25 mouse cellular contexts compared by ENCODE assay signal in genomic region chr1:87315894-87316293, GRCm38 (mm10). TPM values are rescaled to one million over a fixed set of nuclear protein-coding genes. Genes with fewer than 3 reads are reported as not detected.
DNase-seq lines count a peak whose midpoint lies in the region; ATAC-seq and TF ChIP-seq lines count a peak whose summit lies in the region.
"Had no signal": no experiment of that assay in that cellular context is flagged by ENCODE, and none has a peak within 500 bp of the region (broad histone marks: within the 10 kb centered on the region; RNA-seq: fewer than 3 reads in every experiment).

No protein-coding gene starts in this region.

- no peak for ATAC-seq in liver, embryonic 12.5 days
- ATAC-seq in hindbrain, embryonic 13.5 days (ENCODE audit: low FRiP score) = no peak
- ATAC-seq: CD4-positive, CD25-positive, alpha-beta regulatory T cell, adult 4 months; forebrain, embryonic 13.5 days; hindbrain, postnatal 0 days; midbrain, embryonic 16.5 days had no signal

- H3K4me3 ChIP-seq in C2C12 (ENCODE audit: insufficient read depth, poor library complexity, severe bottlenecking) = no peak overlapping the region
- H3K4me3 ChIP-seq in liver, embryonic 12.5 days = no peak overlapping the region
- H3K4me3 ChIP-seq in hindbrain, embryonic 13.5 days = no peak overlapping the region
- H3K4me3 ChIP-seq: erythroblast, embryonic 14.5 days; forebrain, embryonic 13.5 days; heart, embryonic 10.5 days; heart, embryonic 15.5 days; intestine, embryonic 15.5 days; liver, embryonic 15.5 days had no signal

- WGBS in liver, embryonic 12.5 days (ENCODE audit: insufficient replicate concordance) = 35% methylated on average over 2 of the region's 2 CpGs
- 79% methylated on average over 2 of the region's 2 CpGs for WGBS in hindbrain, embryonic 13.5 days

- peaks cover 10% of the 10 kb centered on the region for H3K9me3 ChIP-seq in liver, embryonic 12.5 days (replicated peaks)
- peaks cover 21% of the 10 kb centered on the region for H3K9me3 ChIP-seq in hindbrain, embryonic 13.5 days
- H3K9me3 ChIP-seq: intestine, embryonic 15.5 days; liver, embryonic 15.5 days had no signal

- DNase-seq in heart, adult 11 months = peak; percentile 56
- DNase-seq in heart, adult 18-20 months = no peak
- DNase-seq in NIH3T3 (ENCODE audit: low read depth) = peak; percentile 68
- DNase-seq in lung, postnatal 4 days = no peak
- DNase-seq: cerebellum, adult 18-20 months; gastrocnemius, postnatal 10 days; right cerebral cortex, postnatal 25 days; thymus, postnatal 14 days had no signal

- H3K4me1 ChIP-seq in liver, embryonic 12.5 days = no peaks in the 10 kb centered on the region
- no peaks in the 10 kb centered on the region for H3K4me1 ChIP-seq in hindbrain, embryonic 13.5 days (replicated peaks)
- H3K4me1 ChIP-seq: heart, embryonic 10.5 days; liver, embryonic 15.5 days had no signal

- no peak overlapping the region for H3ac ChIP-seq in C2C12 (ENCODE audit: control insufficient read depth, insufficient read length, low read depth)

- H3K27ac ChIP-seq in liver, embryonic 12.5 days = no peak overlapping the region
- no peak overlapping the region for H3K27ac ChIP-seq in hindbrain, embryonic 13.5 days
- H3K27ac ChIP-seq: forebrain, embryonic 13.5 days; heart, embryonic 10.5 days; heart, embryonic 15.5 days; hindbrain, postnatal 0 days; intestine, embryonic 15.5 days; liver, embryonic 15.5 days had no signal

- no peak overlapping the region for H3K4me2 ChIP-seq in liver, embryonic 12.5 days
- no peak overlapping the region for H3K4me2 ChIP-seq in hindbrain, embryonic 13.5 days
- H3K4me2 ChIP-seq: forebrain, embryonic 13.5 days; heart, embryonic 15.5 days; intestine, embryonic 15.5 days; liver, embryonic 15.5 days; lung, embryonic 14.5 days; midbrain, embryonic 11.5 days had no signal

- H3K9ac ChIP-seq in liver, embryonic 12.5 days = no peak overlapping the region
- no peak overlapping the region for H3K9ac ChIP-seq in hindbrain, embryonic 13.5 days
- H3K9ac ChIP-seq: forebrain, embryonic 13.5 days; heart, embryonic 15.5 days; intestine, embryonic 15.5 days; liver, embryonic 15.5 days; lung, embryonic 14.5 days had no signal

- H3K36me3 ChIP-seq in C2C12 (ENCODE audit: control insufficient read depth, insufficient read depth) = no peaks in the 10 kb centered on the region
- H3K36me3 ChIP-seq in liver, embryonic 12.5 days = no peaks in the 10 kb centered on the region
- H3K36me3 ChIP-seq in hindbrain, embryonic 13.5 days = peaks cover under 1% of the 10 kb centered on the region; the same call in 1 of the 2 replicates
- H3K36me3 ChIP-seq: heart, embryonic 10.5 days; heart, embryonic 15.5 days; intestine, embryonic 15.5 days; liver, embryonic 15.5 days had no signal

- TF ChIP-seq CTCF in C2C12 (IDR thresholded peaks at IDR 0.05; ENCODE audit: control insufficient read depth, insufficient read depth, insufficient read length) = no peak

- no peaks in the 10 kb centered on the region for H3K79me2 ChIP-seq in C2C12 (ENCODE audit: control insufficient read depth, insufficient read depth)

- no peaks in the 10 kb centered on the region for H3K79me3 ChIP-seq in C2C12 (ENCODE audit: low read depth)

- H3K27me3 ChIP-seq in C2C12 (ENCODE audit: control insufficient read depth, insufficient read depth, insufficient read length) = no peaks in the 10 kb centered on the region
- no peaks in the 10 kb centered on the region for H3K27me3 ChIP-seq in liver, embryonic 12.5 days (replicated peaks)
- H3K27me3 ChIP-seq in hindbrain, embryonic 13.5 days = no peaks in the 10 kb centered on the region
- H3K27me3 ChIP-seq: forebrain, embryonic 13.5 days; heart, embryonic 15.5 days; intestine, embryonic 15.5 days; liver, embryonic 15.5 days had no signal

TF ChIP-seq in C2C12, 6 proteins besides CTCF, POLR2A, EP300 and RAD21:
- TF ChIP-seq USF1 (IDR thresholded peaks at IDR 0.05; ENCODE audit: low read depth) (no peak), MYOG (IDR thresholded peaks at IDR 0.05; ENCODE audit: control insufficient read depth, extremely low read depth, insufficient read length) (no peak), CEBPB (IDR thresholded peaks at IDR 0.05; ENCODE audit: low read depth) (no peak), MAX (IDR thresholded peaks at IDR 0.05) (no peak), MYOD1 (IDR thresholded peaks at IDR 0.05; ENCODE audit: control insufficient read depth, insufficient read length, low read depth) (peak; percentile 39), FOSL1 (IDR thresholded peaks at IDR 0.05; ENCODE audit: insufficient read depth, low read length, poor library complexity, severe bottlenecking) (peak; percentile 41)

RNA-seq across cellular contexts. Expression of gene Gigyf2, which starts 10.9 kb away (rescaled TPM):
- 10 to 100 TPM; 40.8 to 46.3 TPM for total RNA-seq in heart, adult 18-20 months (2021)
- 14.4 TPM for polyA plus RNA-seq in C2C12 (2012; fragmentation: generic; extraction: Trizol)
- polyA plus RNA-seq in liver, embryonic 12.5 days (2016; fragmentation: Nextera tagmentation; extraction: Ambion mirVana) = 25.4 and 27.8 TPM in 2 replicates
- polyA plus RNA-seq in hindbrain, embryonic 13.5 days (2015; fragmentation: Nextera tagmentation; extraction: Ambion mirVana) = 75.2 and 79.7 TPM in 2 replicates

RNA-seq across cellular contexts. Expression of gene Efhd1, which starts 51.7 kb away (rescaled TPM):
- total RNA-seq in heart, adult 18-20 months (2021) = 1 to 10 TPM; 4.4 to 4.8 TPM
- polyA plus RNA-seq in C2C12 (2012; fragmentation: generic; extraction: Trizol) = 0.25 TPM
- not detected in 2 replicates for polyA plus RNA-seq in liver, embryonic 12.5 days (2016; fragmentation: Nextera tagmentation; extraction: Ambion mirVana)
- polyA plus RNA-seq in hindbrain, embryonic 13.5 days (2015; fragmentation: Nextera tagmentation; extraction: Ambion mirVana) = 1.3 and 1.5 TPM in 2 replicates
- total RNA-seq: common myeloid progenitor, adult 5-6 weeks; megakaryocyte progenitor cell, adult 5-6 weeks; neutrophil, adult 5-6 weeks had no signal
- polyA plus RNA-seq: erythroblast, embryonic 14.5 days; lung, embryonic 14.5 days had no signal

Comparison
In these comparisons a context has a peak if more than half of its experiments do, and no peak if none do; other contexts are left out.
1. DNase-seq: peak in heart, adult 11 months (single experiment) and NIH3T3 (single experiment); none in heart, adult 18-20 months (0 of 2) and lung, postnatal 4 days (0 of 2).